Mouse (Mus musculus): ENCODE data around the gene Wdfy3.
"Not testable (repeated sequence)": the region's sequence is repeated elsewhere in the genome, so short reads cannot be mapped to it uniquely, and the experiment has no call there.

Wdfy3 gene

GRCm38 (mm10) chr5:101992969-101993670 lies 76.6 kb downstream of the Wdfy3 start:
- POLR2A ChIA-PET = interaction anchor here in 2 of 4 experiments (1.0 to 1.5 kb wide), 4 partner anchors 31 to 78 kb away, joined by 3 to 4 read pairs (median 4); no protein-coding TSS in a partner anchor

GRCm38 (mm10) chr5:101990298-101990845 lies 79.3 kb downstream of the Wdfy3 start:
- CTCF ChIA-PET = no interaction called here

More at GRCm38 (mm10) chr5:101992969-101993670, 76.6 kb downstream of the Wdfy3 start:
- CTCF ChIA-PET = interaction anchor here in 1 of 4 experiments (0.7 kb wide), 1 partner anchor 106 kb away, joined by 3 read pairs; no protein-coding TSS in a partner anchor

GRCm38 (mm10) chr5:101988476-101988875 lies 81.2 kb downstream of the Wdfy3 start:
- CTCF ChIA-PET = interaction anchor here in 1 of 4 experiments (0.5 kb wide), 1 partner anchor 104 kb away, joined by 6 read pairs; no protein-coding TSS in a partner anchor
- POLR2A ChIA-PET = interaction anchor here in 1 of 4 experiments (0.9 to 1.9 kb wide), 2 partner anchors 9 to 82 kb away, joined by 3 to 6 read pairs; partner anchors contain the start of gene Wdfy3

More at GRCm38 (mm10) chr5:101990298-101990845, 79.3 kb downstream of the Wdfy3 start:
- POLR2A ChIA-PET = interaction anchor here in 3 of 4 experiments (0.6 to 1.9 kb wide), 3 partner anchors 10 to 672 kb away, joined by 3 to 8 read pairs (median 6); partner anchors contain the start of gene Wdfy3 (in 1 of the 3)

- ChIA-PET POLR2A (no interaction called here), CTCF (no interaction called here)
These were observed 83.0 kb downstream of the Wdfy3 start for GRCm38 (mm10) chr5:101986694-101987093.

GRCm38 (mm10) chr5:101982239-101982638 lies 87.5 kb downstream of the Wdfy3 start:
- ChIA-PET CTCF (no interaction called here), POLR2A (no interaction called here)

- ChIA-PET POLR2A (no interaction called here), CTCF (interaction anchor here in 1 of 4 experiments (0.6 kb wide), 1 partner anchor 26 kb away, joined by 4 read pairs; no protein-coding TSS in a partner anchor)
These were observed 90.1 kb downstream of the Wdfy3 start for GRCm38 (mm10) chr5:101979594-101979993.

GRCm38 (mm10) chr5:101972594-101972993 lies 97.1 kb downstream of the Wdfy3 start:
- CTCF ChIA-PET = interaction anchor here (0.5 to 1.1 kb wide), 7 partner anchors 13 to 1558 kb away, joined by 3 to 4 read pairs (median 3); no protein-coding TSS in a partner anchor
- POLR2A ChIA-PET = not testable (repeated sequence)

GRCm38 (mm10) chr5:101968153-101968851 lies 101.4 kb downstream of the Wdfy3 start:
- POLR2A ChIA-PET = interaction anchor here in 1 of 4 experiments (1.6 kb wide), 1 partner anchor 17 kb away, joined by 3 read pairs; no protein-coding TSS in a partner anchor

GRCm38 (mm10) chr5:101967832-101968152 lies 101.9 kb downstream of the Wdfy3 start:
- ChIA-PET CTCF (interaction anchor here in 1 of 4 experiments (0.6 kb wide), 1 partner anchor 1944 kb away, joined by 3 read pairs; no protein-coding TSS in a partner anchor), POLR2A (interaction anchor here in 1 of 4 experiments (0.7 kb wide), 1 partner anchor 19 kb away, joined by 3 read pairs; no protein-coding TSS in a partner anchor)

More at GRCm38 (mm10) chr5:101968153-101968851, 101.4 kb downstream of the Wdfy3 start:
- CTCF ChIA-PET = no interaction called here

- POLR2A ChIA-PET = interaction anchor here in 1 of 4 experiments (1.3 kb wide), 1 partner anchor 22 kb away, joined by 3 read pairs; no protein-coding TSS in a partner anchor
- CTCF ChIA-PET = no interaction called here
These were observed 106.9 kb downstream of the Wdfy3 start for GRCm38 (mm10) chr5:101962824-101963223.

- ChIA-PET POLR2A (no interaction called here), CTCF (interaction anchor here in 2 of 4 experiments (0.5 to 0.6 kb wide), 2 partner anchors 13 to 24 kb away, joined by 4 read pairs; no protein-coding TSS in a partner anchor)
These were observed 110.4 kb downstream of the Wdfy3 start for GRCm38 (mm10) chr5:101959369-101959768.

- POLR2A ChIA-PET = no interaction called here
- CTCF ChIA-PET = interaction anchor here in 1 of 4 experiments (0.5 kb wide), 1 partner anchor 25 kb away, joined by 4 read pairs; no protein-coding TSS in a partner anchor
These were observed 110.8 kb downstream of the Wdfy3 start for GRCm38 (mm10) chr5:101958941-101959340.

- ChIA-PET CTCF (interaction anchor here in 1 of 4 experiments (0.5 kb wide), 1 partner anchor 15 kb away, joined by 3 read pairs; no protein-coding TSS in a partner anchor), POLR2A (no interaction called here)
These were observed 112.3 kb downstream of the Wdfy3 start for GRCm38 (mm10) chr5:101957419-101957818.

GRCm38 (mm10) chr5:101954393-101955340 lies 115.1 kb downstream of the Wdfy3 start:
- CTCF ChIA-PET = no interaction called here
- POLR2A ChIA-PET = interaction anchor here in 1 of 4 experiments (0.6 kb wide), 1 partner anchor 67 kb away, joined by 5 read pairs; no protein-coding TSS in a partner anchor

- ChIA-PET POLR2A (no interaction called here), CTCF (no interaction called here)
These were observed 117.8 kb downstream of the Wdfy3 start for GRCm38 (mm10) chr5:101951918-101952317.

GRCm38 (mm10) chr5:101949323-101949722 lies 120.4 kb downstream of the Wdfy3 start:
- CTCF ChIA-PET = no interaction called here
- POLR2A ChIA-PET = interaction anchor here in 3 of 4 experiments (0.5 to 1.9 kb wide), 8 partner anchors 9 to 236 kb away, joined by 3 to 6 read pairs (median 4); partner anchors contain the start of gene Cds1 (in 1 of the 3)

- ChIA-PET POLR2A (interaction anchor here in 3 of 4 experiments (0.5 to 1.9 kb wide), 5 partner anchors 8 to 235 kb away, joined by 3 to 6 read pairs (median 4); partner anchors contain the start of gene Cds1 (in 1 of the 3)), CTCF (no interaction called here)
These were observed 121.1 kb downstream of the Wdfy3 start for GRCm38 (mm10) chr5:101948641-101949040.

- CTCF ChIA-PET = no interaction called here
- POLR2A ChIA-PET = no interaction called here
These were observed 124.0 kb downstream of the Wdfy3 start for GRCm38 (mm10) chr5:101945731-101946130.

All from embryonic stem cell, embryonic (primary cell).